Comparison of ENCODE assay signal across 13 mouse cellular contexts in the genomic region with DNA sequence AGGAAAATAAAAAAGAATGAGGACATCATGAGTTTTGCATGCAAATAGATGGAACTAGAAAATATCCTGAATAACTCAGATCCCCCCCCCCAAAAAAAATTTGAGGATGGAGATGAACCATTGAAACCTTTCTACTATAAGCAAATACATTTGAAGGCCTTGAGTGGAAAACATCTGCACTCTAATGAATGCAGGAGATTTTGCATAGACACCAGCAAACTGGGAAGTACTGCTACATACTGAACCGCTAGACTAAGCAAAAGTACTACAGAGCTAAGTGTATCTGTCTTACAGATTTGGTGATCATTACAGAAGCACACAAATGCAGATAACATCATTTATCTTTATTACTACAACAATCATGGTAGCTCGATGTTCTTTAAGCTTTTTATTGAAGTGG.
DNase-seq lines count a peak whose midpoint lies in the region; TF ChIP-seq lines count a peak whose summit lies in the region.
"Had no signal": no experiment of that assay in that cellular context is flagged by ENCODE, and none has a peak within 500 bp of the region (broad histone marks: within the 10 kb centered on the region; RNA-seq: fewer than 3 reads in every experiment).

No protein-coding gene starts in this region.

- no peak overlapping the region for H3K4me3 ChIP-seq in CH12.LX (replicated peaks in 1 of 3; ENCODE audit: low read depth in 2 of 3, low read length in 2 of 3, poor library complexity in 1 of 3)

- TF ChIP-seq EP300 in CH12.LX (IDR thresholded peaks at IDR 0.05; ENCODE audit: low read length), result peak; percentile 80

- no peak for TF ChIP-seq POLR2A in CH12.LX (IDR thresholded peaks at IDR 0.05; ENCODE audit: low read depth, low read length)

- no peak overlapping the region for H3K27ac ChIP-seq in CH12.LX (ENCODE audit: insufficient read depth, low read depth)

- H3K36me3 ChIP-seq in CH12.LX (replicated peaks in 1 of 2; ENCODE audit: control insufficient read depth in 1 of 2, insufficient read depth in 1 of 2, low read length in 1 of 2), result no peaks in the 10 kb centered on the region
- H3K36me3 ChIP-seq: G1E had no signal

- no peaks in the 10 kb centered on the region for H3K27me3 ChIP-seq in CH12.LX (replicated peaks)
- H3K27me3 ChIP-seq: Patski had no signal

- TF ChIP-seq CTCF in CH12.LX (conservative IDR thresholded peaks at IDR 0.05 in 1 of 2, IDR thresholded peaks at IDR 0.05 in 1 of 2; ENCODE audit: low read depth in 2 of 2, low read length in 2 of 2), result no peak

- H3K4me1 ChIP-seq in CH12.LX (ENCODE audit: control insufficient read depth in 1 of 2, insufficient read depth in 2 of 2), result peaks cover 15 to 40% of the 10 kb centered on the region in 2 experiments

- in situ Hi-C loops in CH12.LX (cut with MboI; ENCODE audit: low pct_ligation_motif_present, low pct_unique_long_range_greater_than_20kb, low sequenced_read_pairs), result no loop called here

- no peak overlapping the region for H3K9ac ChIP-seq in CH12.LX (ENCODE audit: insufficient read depth, low read depth)

- no peaks in the 10 kb centered on the region for H3K9me3 ChIP-seq in CH12.LX (replicated peaks; ENCODE audit: low read length)
- H3K9me3 ChIP-seq: G1E had no signal

- H3K4me2 ChIP-seq in CH12.LX (ENCODE audit: insufficient read depth, low read depth, poor library complexity, severe bottlenecking), result no peak overlapping the region

- no peaks in the 10 kb centered on the region for H3K79me2 ChIP-seq in CH12.LX (replicated peaks; ENCODE audit: control insufficient read depth, extremely low read depth, insufficient read depth, poor library complexity, severe bottlenecking)

- no peak for TF ChIP-seq RAD21 in CH12.LX (IDR thresholded peaks at IDR 0.05; ENCODE audit: low read depth, low read length)

- peak; percentile 68 for DNase-seq in CH12.LX (ENCODE audit: extremely low read depth)
- DNase-seq in lung, adult 18-20 months, result no peak
- DNase-seq: adrenal gland, adult 2 months; adrenal gland, adult 8-10 months; adrenal gland, postnatal 25 days; B cell, adult 2 months; cerebellum, adult 11 months; cerebellum, adult 11-12 months; cerebellum, adult 18-20 months; cerebellum, adult 2 months; cerebellum, adult 8-10 months had no signal

- dilution Hi-C loops in CH12.LX (cut with MboI; ENCODE audit: extremely low pct_ligation_motif_present, extremely low pct_unique_long_range_greater_than_20kb, low sequenced_read_pairs), result no loop called here

TF ChIP-seq in CH12.LX, 34 proteins besides CTCF, POLR2A, EP300 and RAD21:
- TF ChIP-seq E2F4 (IDR thresholded peaks at IDR 0.05; ENCODE audit: insufficient replicate concordance, low read depth, low read length) (no peak), MAFK (IDR thresholded peaks at IDR 0.05; ENCODE audit: insufficient replicate concordance, low read length) (peak; percentile 55; the same call in 1 of the 2 replicates), ZNF384 (IDR thresholded peaks at IDR 0.05; ENCODE audit: low read depth, low read length) (0 out of 2 replicates have a peak, but pooled peaks have one; percentile 15), TCF12 (IDR thresholded peaks at IDR 0.05; ENCODE audit: low read depth, low read length) (peak; percentile 36; the same call in 1 of the 2 replicates), HCFC1 (IDR thresholded peaks at IDR 0.05; ENCODE audit: low read depth, low read length) (no peak), MAZ (IDR thresholded peaks at IDR 0.05; ENCODE audit: low read depth, low read length) (0 out of 2 replicates have a peak, but pooled peaks have one; percentile 43), ETS1 (conservative IDR thresholded peaks at IDR 0.05; ENCODE audit: low read depth, low read length) (peak; percentile 45), KAT2A (IDR thresholded peaks at IDR 0.05; ENCODE audit: insufficient replicate concordance, low read length) (no peak), IRF4 (IDR thresholded peaks at IDR 0.05; ENCODE audit: low read depth, low read length) (peak; percentile 41; the same call in 1 of the 2 replicates), USF2 (conservative IDR thresholded peaks at IDR 0.05; ENCODE audit: low read depth, low read length) (no peak)
